In the genomic region with DNA sequence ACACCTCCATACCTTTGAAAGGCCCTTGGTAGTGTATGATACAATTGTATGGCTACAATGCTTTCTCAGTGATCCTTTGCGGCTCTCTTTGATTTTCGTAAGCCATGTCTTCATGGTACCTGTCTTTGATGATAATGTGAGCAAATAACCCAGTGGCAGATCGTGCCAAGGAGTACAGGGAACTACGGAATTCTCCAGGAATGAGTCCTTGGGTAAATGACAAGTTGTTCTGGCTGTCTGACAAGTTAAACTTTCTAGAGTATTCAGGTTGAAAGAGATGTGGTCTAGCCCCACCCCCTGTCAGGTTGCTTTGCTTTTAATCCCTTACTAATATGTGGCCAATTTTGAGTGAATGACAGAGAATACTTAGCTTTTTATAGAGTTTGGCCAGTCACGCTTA, we compare ENCODE assay signal across 7 mouse cellular contexts. TPM values are rescaled to one million over a fixed set of nuclear protein-coding genes. Genes with fewer than 3 reads are reported as not detected.
A peak's percentile ranks its signal among the peaks of the same experiment; 100 is the strongest.
DNase-seq lines count a peak whose midpoint lies in the region; ATAC-seq and TF ChIP-seq lines count a peak whose summit lies in the region.

No protein-coding gene starts in this region.

- H3K27me3 ChIP-seq in testis, adult 2 months (ENCODE audit: control insufficient read depth, insufficient read depth, low read length): no peaks in the 10 kb centered on the region
- H3K27me3 ChIP-seq in hindbrain, embryonic 11.5 days (ENCODE audit: control insufficient read depth, insufficient read depth, low read length): no peaks in the 10 kb centered on the region
- no peaks in the 10 kb centered on the region for H3K27me3 ChIP-seq in liver, postnatal 0 days (ENCODE audit: insufficient read depth, low read length)
- no peaks in the 10 kb centered on the region for H3K27me3 ChIP-seq in stomach, postnatal 0 days (ENCODE audit: control insufficient read depth, insufficient read depth, low read length)

- no peak for TF ChIP-seq CTCF in testis, adult 2 months (IDR thresholded peaks at IDR 0.05; ENCODE audit: control insufficient read depth, insufficient read depth, insufficient replicate concordance, low read depth, low read length)
- no peak for TF ChIP-seq CTCF in liver, postnatal 0 days (IDR thresholded peaks at IDR 0.05; ENCODE audit: low read depth)
- no peak for TF ChIP-seq CTCF in stomach, postnatal 0 days (IDR thresholded peaks at IDR 0.05; ENCODE audit: low read depth)

- H3K9ac ChIP-seq in hindbrain, embryonic 11.5 days (ENCODE audit: low read depth, low read length): no peak overlapping the region
- peak overlapping the region; percentile 95 for H3K9ac ChIP-seq in liver, postnatal 0 days (replicated peaks)
- H3K9ac ChIP-seq in stomach, postnatal 0 days (ENCODE audit: low read length): peak overlapping the region; percentile 31; the same call in 1 of the 2 replicates

- H3K4me1 ChIP-seq in testis, adult 2 months (ENCODE audit: control insufficient read depth, insufficient read depth, low read length): no peaks in the 10 kb centered on the region
- H3K4me1 ChIP-seq in hindbrain, embryonic 11.5 days (replicated peaks; ENCODE audit: control insufficient read depth, insufficient read depth, low read length): no peaks in the 10 kb centered on the region
- H3K4me1 ChIP-seq in liver, postnatal 0 days (ENCODE audit: insufficient read depth): peaks cover 28% of the 10 kb centered on the region
- H3K4me1 ChIP-seq in stomach, postnatal 0 days (replicated peaks; ENCODE audit: control insufficient read depth, insufficient read depth): no peaks in the 10 kb centered on the region

- 78% methylated on average over 5 of the region's 5 CpGs for WGBS in hindbrain, embryonic 11.5 days
- WGBS in liver, postnatal 0 days (ENCODE audit: insufficient replicate concordance): 74% methylated on average over 5 of the region's 5 CpGs
- 51% methylated on average over 5 of the region's 5 CpGs for WGBS in stomach, postnatal 0 days

- H3K36me3 ChIP-seq in testis, adult 2 months (ENCODE audit: control insufficient read depth, insufficient read depth, low read length): no peaks in the 10 kb centered on the region
- H3K36me3 ChIP-seq in hindbrain, embryonic 11.5 days (ENCODE audit: control insufficient read depth, insufficient read depth, low read length): no peaks in the 10 kb centered on the region
- no peaks in the 10 kb centered on the region for H3K36me3 ChIP-seq in liver, postnatal 0 days (replicated peaks; ENCODE audit: insufficient read depth, low read length)
- H3K36me3 ChIP-seq in stomach, postnatal 0 days (ENCODE audit: control insufficient read depth, insufficient read depth, low read length): no peaks in the 10 kb centered on the region

- H3K4me2 ChIP-seq in hindbrain, embryonic 11.5 days (replicated peaks; ENCODE audit: low read depth, low read length): peak overlapping the region; percentile 63
- H3K4me2 ChIP-seq in liver, postnatal 0 days (ENCODE audit: low read depth, low read length): peak overlapping the region; percentile 81
- H3K4me2 ChIP-seq in stomach, postnatal 0 days (replicated peaks; ENCODE audit: low read depth): peak overlapping the region; percentile 72

- ATAC-seq in hindbrain, embryonic 11.5 days (ENCODE audit: low FRiP score): no peak
- no peak for ATAC-seq in liver, postnatal 0 days
- no peak for ATAC-seq in stomach, postnatal 0 days (ENCODE audit: low FRiP score, low TSS enrichment)

- no peaks in the 10 kb centered on the region for H3K9me3 ChIP-seq in hindbrain, embryonic 11.5 days (ENCODE audit: control insufficient read depth, low read length)
- no peaks in the 10 kb centered on the region for H3K9me3 ChIP-seq in liver, postnatal 0 days (ENCODE audit: low read length)
- no peaks in the 10 kb centered on the region for H3K9me3 ChIP-seq in stomach, postnatal 0 days (ENCODE audit: control insufficient read depth, low read length)

- no peak for DNase-seq in testis, postnatal 10 days (ENCODE audit: low spot score)
- no peak for DNase-seq in hindbrain, embryonic 11.5 days (ENCODE audit: low spot score)
- no peak for DNase-seq in liver, postnatal 0 days
- peak; percentile 52 for DNase-seq in stomach, postnatal 0 days (ENCODE audit: low spot score)
- no peak for DNase-seq in ovary, postnatal 10 days (ENCODE audit: low spot score)
- DNase-seq in thymus, postnatal 25 days: no peak

- no peak for TF ChIP-seq POLR2A in testis, adult 2 months (IDR thresholded peaks at IDR 0.05; ENCODE audit: control insufficient read depth, low read depth, low read length)

- no peak overlapping the region for H3K27ac ChIP-seq in testis, adult 2 months (ENCODE audit: control insufficient read depth, insufficient read depth, low read depth, low read length)
- no peak overlapping the region for H3K27ac ChIP-seq in hindbrain, embryonic 11.5 days (ENCODE audit: low read depth, low read length)
- H3K27ac ChIP-seq in liver, postnatal 0 days (ENCODE audit: low read depth): peak overlapping the region; percentile 99
- H3K27ac ChIP-seq in stomach, postnatal 0 days (replicated peaks): peak overlapping the region; percentile 94

- peak overlapping the region; percentile 20; the same call in 1 of the 2 replicates for H3K4me3 ChIP-seq in testis, adult 2 months (ENCODE audit: control insufficient read depth, low read depth, low read length)
- peak overlapping the region; percentile 70 for H3K4me3 ChIP-seq in hindbrain, embryonic 11.5 days (ENCODE audit: low read depth, low read length)
- peak overlapping the region; percentile 94 for H3K4me3 ChIP-seq in liver, postnatal 0 days (ENCODE audit: low read depth, low read length)
- peak overlapping the region; percentile 81 for H3K4me3 ChIP-seq in stomach, postnatal 0 days (ENCODE audit: low read depth, low read length)

- TF ChIP-seq EP300 in liver, postnatal 0 days (IDR thresholded peaks at IDR 0.05; ENCODE audit: low read depth): no peak
- TF ChIP-seq EP300 in stomach, postnatal 0 days (optimal IDR thresholded peaks at IDR 0.05): no peak

RNA-seq across cellular contexts. Expression of gene Chp1, which starts 1.2 kb away (rescaled TPM):
- polyA plus RNA-seq in testis, adult 2 months (2012; rRNA removed): 21.3 and 27.1 TPM in 2 replicates
- 62.3 and 69.6 TPM in 2 replicates for polyA plus RNA-seq in hindbrain, embryonic 11.5 days (2014; fragmentation: Nextera tagmentation; extraction: Ambion mirVana)
- polyA plus RNA-seq in liver, postnatal 0 days (2015; fragmentation: Nextera tagmentation; extraction: Ambion mirVana): 146 and 149 TPM in 2 replicates
- 127 and 134 TPM in 2 replicates for polyA plus RNA-seq in stomach, postnatal 0 days (2015; fragmentation: Nextera tagmentation; extraction: Ambion mirVana)

RNA-seq across cellular contexts. Expression of gene Exd1, which starts 1.3 kb away (rescaled TPM):
- polyA plus RNA-seq in testis, adult 2 months (2012; rRNA removed): 5.3 and 5.4 TPM in 2 replicates
- 0.40 and 0.49 TPM in 2 replicates for polyA plus RNA-seq in hindbrain, embryonic 11.5 days (2014; fragmentation: Nextera tagmentation; extraction: Ambion mirVana)
- polyA plus RNA-seq in liver, postnatal 0 days (2015; fragmentation: Nextera tagmentation; extraction: Ambion mirVana): 0.18 and 0.29 TPM in 2 replicates
- 0.16 and 0.35 TPM in 2 replicates for polyA plus RNA-seq in stomach, postnatal 0 days (2015; fragmentation: Nextera tagmentation; extraction: Ambion mirVana)

Comparison
In these comparisons a context has a peak if more than half of its experiments do, and no peak if none do; other contexts are left out.
1. H3K27ac ChIP-seq: peak in liver, postnatal 0 days (single experiment) and stomach, postnatal 0 days (single experiment); none in testis, adult 2 months (single experiment) and hindbrain, embryonic 11.5 days (single experiment).
2. H3K4me3 ChIP-seq: peak in every context shown above with its lines; median percentile 94 in liver, postnatal 0 days; 81 in stomach, postnatal 0 days; 70 in hindbrain, embryonic 11.5 days; 20 in testis, adult 2 months.
3. Peak in every context shown above with its lines, with median percentiles within 50 percentile points of each other: H3K4me2 ChIP-seq.